Mouse (Mus musculus): ENCODE results near the gene Numbl.

The Numbl gene

DNA sequence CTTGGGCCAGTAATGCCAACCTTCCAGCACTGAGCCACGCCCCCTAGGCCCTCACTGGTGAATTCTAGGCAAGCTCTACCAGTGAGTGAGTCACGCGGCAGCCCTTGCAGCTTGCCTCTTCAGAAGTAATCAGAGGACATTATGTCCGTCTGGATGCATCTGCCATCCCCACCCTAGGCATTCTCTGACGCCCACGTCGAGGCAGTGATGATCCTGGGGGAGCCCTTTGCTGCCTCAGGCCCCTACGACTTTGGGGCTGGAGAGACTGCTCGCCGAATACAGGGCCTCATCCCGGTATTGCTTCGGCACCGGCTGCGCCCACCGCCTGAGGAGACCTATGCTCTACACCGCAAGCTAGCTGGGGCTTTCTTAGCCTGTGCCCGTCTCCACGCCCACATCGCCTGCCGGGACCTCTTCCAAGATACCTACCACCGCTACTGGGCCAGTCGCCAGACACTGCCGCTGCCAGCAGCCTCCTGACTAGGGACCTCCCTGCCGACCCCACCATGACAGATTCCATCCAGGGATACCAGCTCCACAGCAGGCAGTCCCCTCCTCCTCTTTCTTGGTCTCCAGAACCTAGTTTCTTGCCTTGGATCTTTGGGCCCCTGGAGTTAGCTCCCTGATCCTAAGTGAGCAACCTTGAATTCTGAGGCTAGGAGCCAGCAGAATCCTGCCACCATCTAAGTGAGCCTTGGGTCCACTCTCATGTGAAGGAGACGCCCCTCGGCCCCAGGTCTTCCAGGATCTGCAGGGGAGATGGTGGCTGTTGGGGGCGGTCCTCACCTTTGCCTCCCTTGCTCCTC is 984 bp upstream of the Numbl start:
- peak; percentile 76 for DNase-seq

DNA sequence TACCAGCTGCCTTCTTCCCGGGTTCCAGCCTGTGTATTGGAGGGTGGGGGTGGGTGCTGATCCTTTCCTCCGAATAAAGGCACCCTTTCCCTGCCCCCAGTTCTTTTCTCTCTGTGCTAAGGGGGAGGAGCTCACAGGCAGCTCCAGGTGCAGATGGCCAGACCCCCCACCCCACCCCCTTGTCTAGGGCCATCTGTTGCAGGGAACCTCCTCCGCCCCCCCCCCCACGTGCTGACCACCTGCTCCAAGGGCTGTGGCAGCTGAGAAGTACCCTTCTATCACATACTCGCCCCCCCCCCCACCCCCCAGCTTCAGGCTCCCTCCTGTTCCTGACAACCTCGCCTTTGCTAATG is 405 bp upstream of the Numbl start:
- peak in 1 of 2 experiments; percentile 58 for DNase-seq

DNA sequence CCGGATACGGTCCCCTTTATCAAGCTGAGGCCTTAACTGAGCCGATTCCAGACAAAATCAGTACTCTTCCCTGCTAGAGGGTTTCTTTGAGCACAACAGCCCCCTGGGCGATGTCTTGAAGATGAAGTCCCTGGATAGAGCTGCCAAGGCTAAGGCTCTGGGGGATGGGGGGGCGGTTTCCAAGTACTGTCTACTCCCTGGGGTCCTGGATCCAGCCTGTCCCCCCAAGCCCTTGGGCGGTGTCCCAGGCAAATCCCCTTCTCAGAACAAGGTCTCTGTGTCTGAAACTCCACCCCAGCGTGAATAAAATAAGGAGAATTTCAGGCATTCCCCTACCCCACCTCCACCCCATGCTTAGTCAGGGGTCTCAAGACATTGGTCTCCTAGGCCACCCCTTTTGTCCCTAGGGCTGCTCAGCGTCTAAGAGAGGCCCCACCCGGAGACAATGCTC is 1.1 kb downstream of the Numbl start:
- DNase-seq = peak; percentile 28 to 31

DNA sequence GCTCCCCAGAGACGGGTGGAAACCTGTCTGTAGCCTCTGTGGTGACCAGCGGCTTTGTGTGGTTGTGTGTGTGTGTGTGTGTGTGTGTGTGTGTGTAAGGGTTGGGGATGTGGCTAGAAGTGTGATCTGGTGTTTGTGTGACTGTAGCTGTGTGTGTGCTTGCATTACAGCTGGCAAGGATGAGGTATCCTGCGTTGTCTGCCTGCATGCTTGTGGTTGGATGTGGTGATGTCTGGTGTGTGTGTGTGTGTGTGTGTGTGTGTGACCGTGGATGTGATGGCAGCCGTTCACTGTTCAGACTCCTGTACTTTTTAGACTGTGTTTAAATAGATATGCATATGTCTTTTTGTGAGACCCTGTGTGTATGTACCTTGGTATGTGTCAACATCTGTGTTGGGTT is 1.5 kb downstream of the Numbl start:
- peak in 1 of 2 experiments; percentile 26 for DNase-seq

DNA sequence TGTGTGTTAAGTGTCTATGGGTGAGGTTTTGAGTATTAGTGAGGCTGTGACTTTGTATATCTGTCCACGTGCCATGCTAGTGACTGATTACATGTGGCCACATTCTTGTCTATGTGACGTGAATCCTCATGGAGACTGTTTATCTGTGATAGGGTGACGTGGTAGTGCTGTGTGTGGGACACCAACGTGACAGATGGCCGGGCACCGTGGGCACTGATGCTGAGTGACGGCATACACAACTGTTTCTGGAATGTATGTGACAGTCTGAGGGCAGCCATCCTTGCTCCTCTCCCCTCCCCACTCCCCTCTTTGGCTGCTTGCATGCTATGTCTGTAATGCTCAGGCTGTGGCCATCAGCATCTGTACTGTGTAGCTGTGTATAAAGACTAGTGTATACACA is 2.6 kb downstream of the Numbl start:
- DNase-seq = peak; percentile 31 to 35

DNA sequence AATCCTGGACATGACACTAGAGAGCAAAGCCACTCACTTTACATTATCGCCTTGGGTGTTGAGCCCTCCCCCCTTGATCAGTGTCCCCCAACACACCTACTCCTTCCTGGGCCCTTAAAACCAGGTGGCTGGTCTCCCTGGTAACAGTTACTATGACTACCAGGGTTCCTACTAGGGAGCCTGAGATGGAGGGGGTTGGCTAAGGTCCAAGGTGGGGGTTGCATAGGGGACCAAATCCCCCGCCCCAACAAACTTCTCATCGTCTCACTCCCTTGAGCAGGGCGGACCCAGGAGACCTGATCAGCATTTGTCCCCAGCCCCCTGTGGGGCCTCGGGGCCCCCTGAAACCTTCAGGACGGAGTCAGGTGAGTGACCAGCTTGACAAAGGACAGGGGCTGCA is 3.7 kb downstream of the Numbl start:
- DNase-seq = no peak

DNA sequence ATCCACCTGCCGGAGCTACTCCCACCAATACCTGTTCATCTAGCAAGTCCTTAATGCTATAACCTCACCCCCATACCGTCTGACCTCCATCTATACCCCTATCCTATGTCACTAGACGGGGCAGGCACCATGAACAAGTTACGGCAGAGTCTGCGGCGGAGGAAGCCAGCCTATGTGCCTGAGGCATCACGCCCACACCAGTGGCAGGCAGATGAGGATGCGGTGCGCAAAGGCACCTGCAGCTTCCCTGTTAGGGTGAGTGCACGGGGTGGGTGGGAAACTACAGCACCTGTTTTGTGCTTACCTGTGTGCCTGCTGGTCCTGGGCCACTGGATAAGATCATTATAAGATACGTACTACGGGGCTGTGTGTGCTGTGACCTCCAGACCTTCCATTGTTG is 6.5 kb downstream of the Numbl start:
- DNase-seq = no peak

DNA sequence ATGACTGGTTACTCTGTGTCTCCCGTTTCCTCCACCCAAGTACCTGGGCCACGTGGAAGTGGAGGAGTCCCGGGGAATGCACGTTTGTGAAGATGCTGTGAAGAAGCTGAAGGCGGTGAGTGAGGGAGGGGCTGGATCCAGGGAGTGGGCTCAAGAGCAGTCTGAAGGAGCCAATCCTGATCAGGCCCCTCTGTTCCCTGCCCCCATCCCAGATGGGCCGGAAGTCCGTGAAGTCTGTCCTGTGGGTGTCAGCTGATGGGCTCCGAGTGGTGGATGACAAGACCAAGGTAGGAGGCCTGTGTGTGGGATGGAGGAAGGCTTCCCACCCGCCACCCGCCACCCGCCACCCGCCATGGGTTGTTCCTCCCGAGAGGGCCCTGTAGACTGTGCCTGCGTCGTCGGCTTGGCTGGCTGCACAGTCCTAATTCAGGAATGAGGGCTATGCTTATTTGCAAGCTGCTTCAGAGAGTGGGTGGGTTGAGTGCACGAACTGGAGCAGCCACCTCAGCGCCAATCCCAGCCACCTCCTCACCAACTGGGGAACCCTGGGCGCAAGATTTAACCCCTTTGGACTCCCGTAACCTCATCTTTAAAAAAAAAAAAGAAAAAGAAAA is 8.4 kb downstream of the Numbl start:
- no peak for DNase-seq

DNA sequence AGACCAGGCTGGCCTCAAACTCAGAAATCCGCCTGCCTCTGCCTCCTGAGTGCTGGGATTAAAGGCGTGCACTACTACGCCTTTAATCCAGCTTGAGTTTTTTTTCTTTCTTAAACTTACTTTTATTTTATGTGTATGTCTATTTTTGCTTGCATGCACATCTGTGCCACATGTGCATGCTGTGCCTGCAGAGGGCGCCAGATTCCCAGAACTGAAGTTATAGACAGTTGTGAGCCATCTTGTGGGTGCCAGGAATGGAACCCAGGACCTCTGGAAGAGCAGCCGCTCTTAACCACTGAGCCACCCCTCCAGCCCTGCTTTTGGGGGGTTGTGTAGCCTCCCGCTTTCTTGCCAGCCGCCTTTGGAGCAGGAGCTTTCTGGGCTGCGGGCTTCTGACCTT is 13.2 kb downstream of the Numbl start:
- DNase-seq = no peak

DNA sequence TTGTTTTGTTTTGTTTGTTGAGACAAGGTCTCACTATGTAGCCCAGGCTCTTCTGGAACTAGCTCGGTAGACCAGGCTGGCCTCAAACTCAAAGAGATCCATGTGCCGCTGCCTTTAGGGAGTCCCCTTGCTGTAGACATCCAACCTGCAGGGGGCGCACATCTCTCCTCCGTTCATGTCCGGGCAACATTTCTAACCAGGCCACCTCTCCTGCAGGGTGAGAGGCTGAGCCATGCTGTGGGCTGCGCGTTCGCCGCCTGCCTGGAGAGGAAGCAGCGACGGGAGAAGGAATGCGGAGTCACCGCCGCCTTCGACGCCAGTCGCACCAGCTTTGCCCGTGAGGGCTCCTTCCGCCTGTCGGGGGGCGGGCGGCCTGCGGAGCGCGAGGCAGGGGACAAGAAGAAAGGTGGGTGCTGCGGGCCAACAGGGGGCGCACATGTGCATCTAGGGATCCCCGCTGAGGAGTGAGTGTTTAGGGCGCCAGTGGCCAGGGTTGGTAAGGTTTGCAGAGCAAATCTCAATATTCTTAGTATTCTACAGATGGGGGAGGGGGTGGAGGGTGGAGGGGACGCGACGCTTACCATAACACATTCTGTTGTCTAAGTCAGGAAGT is 15.6 kb downstream of the Numbl start:
- DNase-seq = peak in 1 of 2 experiments; percentile 45

DNA sequence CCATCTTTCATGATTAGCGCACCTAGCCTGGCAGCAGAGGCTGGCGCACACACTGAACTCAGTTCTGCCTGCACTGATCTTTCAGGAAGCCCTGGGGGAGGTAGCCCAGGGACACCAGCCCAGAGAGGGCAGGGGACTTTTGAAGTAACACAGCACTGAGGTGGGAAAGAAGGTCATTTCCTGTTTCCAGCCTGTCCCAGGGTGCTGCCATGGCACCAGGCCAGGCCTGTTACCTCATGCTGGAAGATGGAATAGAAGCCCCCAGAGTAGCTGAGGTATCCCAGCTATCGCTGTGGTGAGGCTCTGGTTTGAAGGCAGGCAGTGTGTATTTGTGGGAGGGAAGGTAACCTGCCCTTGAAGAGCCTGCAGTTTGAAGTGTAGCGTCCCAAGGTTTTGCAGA is 16.7 kb downstream of the Numbl start:
- no peak for DNase-seq

DNA sequence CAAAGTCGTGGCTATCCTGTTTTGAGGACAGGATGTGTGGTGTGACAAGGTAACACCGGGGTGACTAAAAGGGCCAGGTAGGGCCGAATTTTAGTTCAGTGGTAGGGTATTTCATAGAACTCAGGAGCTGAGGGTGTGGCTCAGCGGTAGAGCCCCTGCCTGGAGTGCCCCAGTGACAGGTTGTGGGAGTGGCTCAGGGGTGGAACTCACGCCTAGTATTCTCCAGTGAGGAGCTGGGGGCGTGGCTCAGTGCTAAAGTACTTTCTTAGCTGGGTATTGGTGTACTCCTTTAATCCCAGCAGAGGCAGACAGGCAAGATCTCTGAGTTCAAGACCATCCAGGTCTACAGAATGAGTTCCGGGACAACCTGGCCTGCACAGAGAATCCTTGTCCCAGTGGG is 17.8 kb downstream of the Numbl start:
- DNase-seq = no peak

DNA sequence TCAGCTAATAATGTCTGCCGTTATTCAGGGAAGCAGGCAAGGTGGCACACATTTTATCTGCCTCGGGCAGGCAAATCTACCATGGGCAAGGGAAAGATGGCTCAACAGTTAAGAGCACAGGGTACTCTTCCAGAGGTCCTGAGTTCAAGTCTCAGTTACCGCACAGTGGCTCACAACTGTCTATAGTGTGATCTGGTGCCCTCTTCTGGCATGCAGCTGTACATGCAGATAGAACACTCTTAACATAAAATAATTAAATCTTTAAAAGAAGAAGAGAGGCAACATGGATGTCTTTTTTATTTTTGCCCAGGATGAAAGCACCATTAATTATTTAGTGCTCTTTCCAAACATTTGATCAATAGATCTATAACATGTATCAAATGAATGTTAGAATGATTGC is 19.0 kb downstream of the Numbl start:
- no peak for DNase-seq

DNA sequence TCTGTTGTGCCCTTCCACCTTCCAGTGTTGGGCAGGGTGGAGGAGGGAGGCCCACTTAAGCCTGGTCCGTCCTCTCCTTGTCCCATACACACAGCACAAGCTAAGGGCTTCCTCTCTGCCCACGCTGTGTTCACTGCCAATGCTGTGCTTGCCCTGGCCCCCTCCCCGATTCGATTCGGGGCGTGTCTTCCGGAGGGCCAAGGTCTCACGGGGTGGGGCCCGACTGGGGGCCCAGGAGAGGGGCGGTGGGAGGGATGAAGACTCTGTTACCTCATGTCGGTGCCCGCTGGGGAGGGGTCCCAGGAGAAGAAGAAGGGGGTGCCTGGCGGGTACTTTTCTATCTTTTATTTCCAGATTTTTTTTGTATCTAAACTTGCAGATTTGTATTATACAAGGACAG is 23.5 kb downstream of the Numbl start:
- no peak for DNase-seq

DNA sequence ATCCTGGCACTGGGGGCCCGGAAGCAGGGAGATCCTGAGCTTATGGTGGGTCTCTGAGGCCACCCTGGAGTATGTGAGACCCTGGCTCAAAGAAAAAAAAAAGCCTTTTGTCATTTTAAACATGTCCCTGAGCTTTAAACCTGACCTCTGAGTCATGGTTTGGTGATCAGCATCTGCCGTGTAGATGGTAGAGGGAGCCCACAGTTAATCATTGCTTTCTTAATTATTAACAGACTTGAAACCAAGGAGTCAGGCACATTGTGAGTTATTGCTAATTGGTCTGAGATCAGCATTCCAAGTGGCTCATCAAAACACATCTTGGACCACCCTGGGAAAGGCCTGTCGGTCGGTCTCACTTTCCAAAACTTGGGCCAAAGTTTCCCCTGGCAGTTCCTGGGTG is 24.0 kb downstream of the Numbl start:
- no peak for DNase-seq

DNA sequence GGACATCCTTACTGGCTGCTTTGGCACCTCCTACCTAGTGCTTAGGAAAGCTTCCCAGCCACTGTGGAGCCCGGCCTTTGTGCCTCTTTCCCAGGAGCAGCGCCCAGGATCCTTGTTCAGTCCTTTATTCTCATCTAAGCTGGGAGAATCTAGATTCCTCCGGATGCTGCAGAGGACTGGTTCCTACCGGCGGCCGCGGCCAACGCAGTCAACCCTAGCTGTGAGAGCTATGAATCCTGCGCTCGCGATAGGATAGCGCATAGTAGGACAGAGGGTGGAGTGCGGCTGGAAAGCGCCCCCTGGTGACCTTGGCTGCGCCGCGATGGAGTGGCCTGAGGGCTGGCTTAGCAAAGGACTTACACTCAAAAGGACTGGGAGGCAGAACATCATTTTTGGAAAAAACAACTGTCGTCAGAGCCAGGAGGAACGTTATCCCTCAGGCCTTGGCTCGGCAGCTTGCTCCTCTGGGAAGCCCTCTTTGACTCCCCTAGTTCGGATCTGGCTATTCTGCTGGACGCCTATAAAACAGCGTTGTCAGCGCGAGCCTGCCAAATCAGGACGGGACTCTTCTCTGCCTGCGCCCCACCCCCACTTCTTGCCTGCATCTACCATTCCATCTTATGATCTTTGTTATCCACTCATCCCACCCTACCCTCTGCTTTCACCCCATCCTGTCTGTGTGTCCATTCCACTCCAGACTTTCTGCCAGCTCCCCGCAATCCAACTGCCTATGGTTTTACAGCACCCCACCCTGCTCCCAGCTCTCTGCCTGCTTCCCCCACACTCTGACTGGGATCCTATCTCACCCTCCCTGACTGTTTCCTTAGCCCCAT is 26.8 kb downstream of the Numbl start:
- peak; percentile 40 to 44 for DNase-seq

DNA sequence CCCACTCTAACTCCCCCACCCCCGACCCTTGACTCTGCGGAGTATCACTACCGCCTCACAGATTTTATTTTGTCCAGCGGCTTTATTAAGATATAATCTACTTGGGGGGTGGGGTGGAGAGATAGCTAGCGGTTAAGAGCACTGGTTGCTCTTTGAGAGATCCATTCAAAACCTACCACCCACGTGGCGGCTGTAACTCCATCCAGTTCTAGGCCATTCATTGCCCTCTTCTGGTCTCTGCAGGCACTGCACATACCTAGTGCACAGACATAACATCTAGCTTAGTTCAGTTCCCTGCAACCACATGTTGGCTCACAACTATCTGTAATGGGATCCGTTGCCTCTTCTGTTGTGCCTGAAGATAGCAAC is 27.4 kb downstream of the Numbl start:
- DNase-seq = peak; percentile 65 to 69

DNA sequence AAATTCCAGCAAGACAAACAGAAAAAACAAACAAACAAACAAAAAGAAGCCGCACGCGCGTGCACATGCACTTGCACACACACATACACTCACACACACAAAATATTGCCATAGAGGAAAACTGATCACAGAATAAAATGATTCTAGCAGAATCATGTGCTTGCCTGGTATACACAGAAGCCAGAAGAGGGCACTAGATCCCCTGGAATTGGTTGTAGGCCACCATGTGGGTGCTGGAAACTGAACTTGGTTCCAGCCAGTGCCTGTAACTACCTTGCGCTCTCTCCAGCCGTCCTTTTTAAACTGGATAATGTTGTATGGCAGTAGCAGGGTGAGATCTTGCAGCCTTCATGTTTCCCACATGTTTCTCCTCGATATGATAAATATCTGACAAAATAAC is 30.5 kb downstream of the Numbl start:
- DNase-seq = no peak

DNA sequence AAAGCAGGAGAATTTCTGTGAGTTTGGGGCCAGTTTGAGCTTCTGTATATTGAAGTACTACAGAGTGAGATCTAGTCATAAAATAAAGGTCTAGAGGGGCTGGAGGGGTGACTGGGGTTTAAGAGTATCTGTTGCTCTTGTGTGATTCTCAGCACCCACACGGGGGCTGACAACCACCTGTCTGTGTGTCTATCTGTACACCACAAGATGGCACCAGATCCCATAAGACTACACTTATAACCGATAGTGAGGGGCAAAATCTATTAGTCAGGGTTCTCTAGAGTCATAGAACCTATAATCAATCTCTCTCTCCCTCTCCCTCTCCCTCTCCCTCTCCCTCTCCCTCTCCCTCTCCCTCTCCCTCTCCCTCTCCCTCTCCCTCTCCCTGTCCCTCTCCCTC is 32.3 kb downstream of the Numbl start:
- no peak for DNase-seq

DNA sequence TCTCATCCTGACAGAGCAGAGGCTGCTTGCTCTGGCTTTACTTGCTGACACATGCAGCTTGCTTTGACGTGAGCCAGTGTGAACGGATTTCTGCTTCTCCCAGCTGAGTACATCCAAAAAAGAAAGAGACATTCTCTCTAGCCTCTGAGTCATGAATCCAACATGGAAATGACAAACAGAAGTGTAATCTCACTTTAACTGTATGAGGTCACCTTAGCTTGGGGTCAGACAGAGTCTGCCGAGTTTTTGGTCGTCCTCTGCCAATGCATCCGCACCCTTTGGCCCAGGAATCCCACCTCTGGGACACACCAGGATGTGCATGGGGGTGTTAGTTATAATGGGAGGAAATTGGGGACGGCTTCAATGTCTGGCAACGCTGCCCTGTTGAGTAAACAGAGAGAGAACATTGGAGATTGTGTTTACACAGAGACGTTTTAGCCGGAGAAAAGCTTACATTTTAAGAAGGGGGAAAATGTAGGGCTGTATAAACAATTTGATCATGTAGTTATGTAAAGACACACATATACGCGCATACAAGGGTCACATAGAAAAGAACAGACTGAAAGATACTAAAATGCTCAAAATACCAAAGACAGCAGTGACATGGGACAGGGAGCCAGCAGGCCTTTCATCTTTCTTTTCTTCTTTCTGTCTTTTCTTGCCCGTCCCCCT is 33.7 kb downstream of the Numbl start:
- DNase-seq = no peak

DNA sequence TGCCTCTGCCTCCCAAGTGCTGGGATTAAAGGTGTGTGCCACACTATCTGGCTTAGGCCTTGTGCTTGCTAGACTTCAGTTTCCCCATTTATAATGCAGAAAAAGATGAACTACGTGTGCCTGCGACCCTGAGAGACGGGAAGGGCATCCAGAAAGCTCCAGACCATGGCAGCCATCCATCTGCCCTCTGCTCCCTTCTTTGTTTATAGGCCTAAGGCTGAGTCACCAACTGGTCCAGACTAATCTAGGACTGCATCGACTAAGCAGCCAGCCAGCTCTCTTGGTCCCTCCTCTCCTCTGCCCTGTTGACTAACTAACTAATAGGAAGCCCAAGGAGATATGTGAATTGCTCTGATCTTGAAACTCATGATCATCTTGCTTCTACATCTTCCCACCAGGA is 37.7 kb downstream of the Numbl start:
- DNase-seq = no peak

DNA sequence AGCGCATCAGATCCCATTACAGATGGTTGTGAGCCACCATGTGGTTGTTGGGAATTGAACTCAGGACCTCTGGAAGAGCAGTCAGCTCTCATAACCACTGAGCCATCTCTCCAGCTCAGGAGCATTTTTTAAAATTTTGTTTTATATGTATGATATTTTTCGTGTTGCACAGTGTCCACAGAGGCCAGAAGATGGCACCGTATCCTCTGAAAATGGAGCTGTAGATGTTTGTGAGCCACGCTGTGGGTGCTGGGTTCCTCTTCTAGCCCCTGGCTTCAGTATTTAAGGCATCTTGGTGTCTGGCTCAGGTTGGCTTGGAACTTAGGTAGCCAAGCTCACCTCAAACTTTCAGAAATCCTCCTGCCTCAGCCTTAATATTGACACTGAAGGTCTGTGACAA is 38.3 kb downstream of the Numbl start:
- no peak for DNase-seq
